Mouse (Mus musculus): ENCODE results near the gene Olfr961.

Olfr961 gene

DNA sequence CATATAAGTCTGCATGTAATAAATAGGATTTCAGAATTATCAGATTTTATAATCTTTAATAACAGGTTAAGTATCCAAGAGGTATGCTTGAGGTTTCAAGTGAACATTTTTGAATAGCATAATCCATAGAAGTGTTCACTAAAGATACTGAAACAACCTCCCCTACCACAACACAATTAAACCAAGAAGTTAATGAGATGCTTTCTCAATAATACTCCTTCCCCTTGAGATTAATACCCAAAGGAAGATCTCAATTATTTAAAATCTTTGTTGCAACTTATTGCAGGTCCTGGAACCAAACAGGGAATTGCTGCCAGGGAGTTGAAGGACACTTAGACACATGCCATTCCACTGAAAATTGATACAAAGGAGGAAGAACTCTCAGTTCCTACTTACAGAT, at the start of gene Olfr961:
TSS of gene Olfr961 (plus strand) at position 301 of the 400 bp plus-strand sequence.
- no peak for DNase-seq (ENCODE audit: low spot score in 2 of 2)

DNA sequence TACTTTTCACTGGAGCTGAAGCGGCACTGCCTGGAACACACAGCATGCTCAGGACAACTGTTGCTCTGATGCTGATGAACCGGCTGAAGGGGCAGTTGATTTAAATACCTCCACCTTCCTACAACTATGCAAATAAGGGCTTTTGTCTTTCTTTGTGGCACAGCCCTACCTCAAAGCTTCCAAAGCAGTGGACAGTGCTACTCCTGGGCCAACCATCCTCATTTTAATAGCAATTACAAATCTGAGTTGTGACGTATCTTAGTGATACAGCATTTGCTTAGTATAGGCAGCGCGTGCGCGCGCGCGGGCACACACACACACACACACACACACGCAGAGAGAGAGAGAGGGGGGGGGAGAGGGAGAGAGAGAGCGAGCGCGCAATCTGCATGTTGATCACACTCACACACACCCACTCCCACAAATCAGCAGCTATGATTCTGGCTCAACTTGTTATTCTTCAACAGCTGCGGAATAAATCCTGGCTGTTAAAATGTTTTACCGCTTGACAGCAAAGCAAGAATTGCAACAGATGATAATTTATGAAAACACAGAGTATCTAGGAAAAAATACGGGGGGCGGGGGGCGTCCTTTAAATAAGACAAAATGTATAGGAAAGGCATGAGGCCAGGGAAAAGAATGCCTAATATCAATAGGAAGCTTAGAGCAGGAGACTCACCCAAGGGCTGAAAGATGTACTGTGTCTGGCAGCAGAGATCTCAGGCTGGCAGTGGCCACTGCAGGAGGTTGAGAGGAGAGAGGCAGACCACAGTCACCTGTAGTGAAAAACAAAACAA, 42.2 kb upstream of the Olfr961 start:
- no peak for DNase-seq (ENCODE audit: low spot score in 2 of 2)

DNA sequence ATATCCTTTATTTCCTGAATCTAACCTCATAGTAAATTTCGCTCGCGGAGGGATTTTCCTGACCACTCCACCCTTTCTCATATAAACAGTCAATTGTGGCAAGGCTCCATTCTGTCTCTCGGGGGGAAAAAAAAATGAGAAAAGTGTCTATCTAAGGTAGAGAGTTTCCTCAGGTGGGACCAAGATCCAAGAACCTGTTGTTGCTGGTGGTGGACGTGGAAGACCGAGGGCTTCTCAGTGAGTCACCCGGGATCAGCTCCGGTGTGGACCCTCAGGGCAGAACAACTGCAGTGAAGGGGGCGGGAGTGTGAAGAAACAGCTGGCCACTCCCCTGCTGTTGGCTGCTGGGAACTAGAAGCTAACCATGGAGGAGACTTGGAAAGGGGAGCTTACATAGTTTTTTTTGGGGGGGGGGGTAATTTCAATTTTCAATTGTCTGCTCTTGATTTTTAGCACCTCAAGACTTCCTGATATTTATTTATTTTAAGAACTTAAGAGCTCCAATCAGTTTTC, 41.5 kb upstream of the Olfr961 start:
- DNase-seq (ENCODE audit: low spot score in 2 of 2) = no peak

DNA sequence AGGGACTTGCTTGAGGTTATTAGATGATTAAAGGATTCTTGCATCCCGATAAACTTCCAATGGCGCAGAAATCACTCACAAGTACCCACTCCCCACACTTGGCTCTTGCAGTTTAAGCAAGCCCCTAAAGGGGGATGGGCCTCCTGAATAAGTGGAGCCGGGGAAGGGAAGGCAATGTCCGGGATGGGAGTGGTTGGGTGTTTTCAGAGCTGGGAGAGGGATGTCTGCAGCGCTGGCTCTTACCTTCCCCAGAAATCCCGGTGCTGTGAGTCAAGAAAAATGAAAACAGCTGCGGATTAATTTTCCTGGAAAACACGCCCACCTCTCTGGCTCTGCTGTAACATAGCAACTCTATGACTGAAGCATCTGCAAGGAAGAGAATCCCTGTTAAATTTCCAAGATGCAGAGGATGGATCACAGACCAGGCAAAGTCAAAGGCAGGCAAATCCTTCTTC, 40.9 kb upstream of the Olfr961 start, which contains the start of gene AW551984:
TSS of gene AW551984 (minus strand) at position 405 of the 455 bp plus-strand sequence.
- no peak for DNase-seq (ENCODE audit: low spot score in 2 of 2)

DNA sequence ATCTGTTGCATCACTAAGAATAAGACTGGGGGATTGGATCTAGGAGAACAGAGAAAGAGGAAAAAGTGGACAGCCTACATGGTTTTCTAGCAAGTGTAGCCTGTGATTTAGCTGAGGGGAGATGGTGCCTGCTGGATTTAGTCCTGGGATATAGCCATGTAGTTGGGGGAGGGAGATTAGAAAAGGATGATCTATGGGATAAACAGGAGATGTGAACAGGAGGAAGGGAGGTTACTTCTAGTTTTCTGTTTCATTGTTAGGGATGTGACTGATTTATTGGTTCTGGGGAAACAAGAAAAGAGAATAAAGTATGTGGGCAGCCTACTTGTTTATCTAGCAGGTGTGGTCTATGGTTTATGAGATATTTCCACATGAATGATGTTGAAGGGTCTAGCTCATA, 36.4 kb upstream of the Olfr961 start:
- DNase-seq (ENCODE audit: low spot score in 2 of 2) = no peak

DNA sequence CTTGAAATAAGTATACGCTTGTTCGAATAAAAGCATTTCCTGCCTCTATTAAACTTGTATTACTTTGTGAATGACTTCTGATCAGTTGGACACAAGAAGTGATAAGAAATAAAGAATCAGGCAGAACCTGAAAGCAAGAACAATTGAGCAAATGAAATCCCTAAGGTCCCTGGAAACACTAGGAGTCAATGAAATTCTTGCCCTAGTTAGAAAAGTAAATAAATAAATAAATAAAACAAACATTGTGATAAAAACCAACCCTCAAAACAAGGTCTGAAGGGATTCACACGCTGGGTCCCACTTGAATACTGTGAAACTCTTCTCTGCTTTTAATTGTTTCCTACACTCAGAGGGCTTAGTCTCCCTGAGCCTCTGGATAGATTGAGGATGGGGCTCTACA, 34.5 kb upstream of the Olfr961 start, which contains the start of gene Olfr148:
TSS of gene Olfr148 (plus strand) at position 301 of the 400 bp plus-strand sequence.
- DNase-seq (ENCODE audit: low spot score in 2 of 2) = no peak

DNA sequence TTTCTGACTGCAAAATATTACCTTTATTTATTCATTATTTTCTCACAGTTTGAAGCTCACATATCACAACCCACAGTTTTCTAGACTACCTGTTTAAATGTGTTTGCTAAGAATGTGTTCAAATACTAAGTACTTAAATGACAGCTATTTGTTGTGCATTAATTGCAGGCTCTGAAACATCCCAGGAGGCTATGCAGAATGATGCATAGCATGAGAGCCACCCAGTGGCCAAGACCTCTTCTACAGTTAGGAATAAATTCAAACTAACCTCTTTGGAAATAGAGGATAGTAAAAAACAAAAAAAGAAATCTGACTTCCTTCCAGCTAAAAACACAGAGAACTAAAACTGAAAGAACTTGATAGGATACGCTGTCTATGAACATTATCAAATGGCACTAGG, 32.9 kb upstream of the Olfr961 start:
- no peak for DNase-seq (ENCODE audit: low spot score in 2 of 2)

DNA sequence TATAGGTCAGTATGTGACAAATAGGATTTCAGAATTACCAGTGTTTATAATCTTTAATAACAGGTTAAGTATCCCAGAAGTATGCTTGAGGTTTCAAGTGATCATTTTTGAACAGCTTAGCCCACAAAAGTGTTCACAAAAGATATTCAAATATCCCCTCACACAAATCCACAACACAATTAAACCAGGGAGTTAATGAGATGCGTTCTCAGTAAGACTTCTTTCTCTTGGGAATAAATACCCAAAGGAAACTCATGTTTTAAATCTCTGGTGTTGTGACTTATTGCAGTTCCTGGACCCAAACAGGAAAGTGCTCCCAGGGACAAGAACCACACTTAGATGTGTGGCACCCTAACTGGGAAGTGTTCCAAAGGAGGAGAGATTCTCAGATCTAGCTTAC, 23.8 kb upstream of the Olfr961 start, which contains the start of gene Olfr960:
TSS of gene Olfr960 (plus strand) at position 301 of the 400 bp plus-strand sequence.
- DNase-seq (ENCODE audit: low spot score in 2 of 2) = no peak

DNA sequence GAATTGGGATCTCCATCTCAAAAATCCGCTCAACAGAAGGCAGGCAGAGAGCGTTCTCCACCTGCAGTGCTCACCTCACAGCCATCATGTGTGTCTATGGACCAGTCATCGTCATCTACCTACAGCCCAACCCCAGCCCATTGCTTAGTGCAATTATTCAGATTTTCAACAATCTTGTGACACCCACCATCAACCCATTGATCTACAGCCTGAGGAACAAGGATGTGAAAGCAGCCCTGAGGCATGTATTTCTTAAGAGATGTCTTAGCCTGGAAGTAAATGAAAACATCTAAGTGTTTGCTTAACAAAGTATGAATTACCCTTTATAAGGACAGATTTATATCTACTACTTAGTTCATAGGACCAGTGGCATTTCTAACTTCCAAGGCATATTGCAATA, 21.1 kb upstream of the Olfr961 start:
- DNase-seq (ENCODE audit: low spot score in 2 of 2) = no peak

DNA sequence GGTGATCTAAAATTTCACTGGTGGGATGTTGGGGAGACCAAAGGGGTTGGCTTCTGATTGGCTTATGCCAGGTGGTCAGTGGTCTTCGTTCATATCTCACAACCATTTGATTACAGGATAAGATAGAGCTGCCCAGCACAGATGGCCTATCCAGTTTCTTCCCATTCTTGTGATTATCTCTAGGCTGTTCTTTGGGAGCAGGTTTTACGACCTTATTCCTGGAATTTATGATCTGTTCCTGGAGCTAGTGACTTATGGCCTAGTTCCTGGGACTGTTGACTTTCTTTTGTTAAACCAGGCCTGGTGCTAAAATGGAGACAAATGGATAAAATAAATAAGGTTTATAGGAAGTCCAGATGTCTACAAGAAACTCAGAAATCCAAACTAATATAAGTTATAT, 20.2 kb upstream of the Olfr961 start:
- no peak for DNase-seq (ENCODE audit: low spot score in 2 of 2)

DNA sequence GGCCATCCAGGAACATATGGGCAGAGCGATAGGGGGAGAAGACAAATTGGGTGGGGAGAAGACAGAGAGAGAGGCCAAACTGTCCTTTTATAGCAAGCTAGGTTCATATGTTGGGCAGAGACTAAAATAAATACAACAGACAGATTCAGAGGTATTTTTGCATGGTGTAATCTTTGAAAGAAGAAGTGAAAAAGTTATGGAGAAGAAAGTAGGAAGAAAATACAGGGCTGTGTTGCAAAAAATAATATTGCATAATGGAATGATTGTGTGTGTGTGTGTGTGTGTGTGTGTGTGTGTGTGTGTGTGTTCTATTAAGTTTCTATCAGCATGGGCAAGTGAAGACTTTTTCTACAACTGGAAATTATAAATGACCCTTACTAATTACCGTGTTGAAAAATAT, 15.8 kb upstream of the Olfr961 start:
- no peak for DNase-seq (ENCODE audit: low spot score in 2 of 2)

DNA sequence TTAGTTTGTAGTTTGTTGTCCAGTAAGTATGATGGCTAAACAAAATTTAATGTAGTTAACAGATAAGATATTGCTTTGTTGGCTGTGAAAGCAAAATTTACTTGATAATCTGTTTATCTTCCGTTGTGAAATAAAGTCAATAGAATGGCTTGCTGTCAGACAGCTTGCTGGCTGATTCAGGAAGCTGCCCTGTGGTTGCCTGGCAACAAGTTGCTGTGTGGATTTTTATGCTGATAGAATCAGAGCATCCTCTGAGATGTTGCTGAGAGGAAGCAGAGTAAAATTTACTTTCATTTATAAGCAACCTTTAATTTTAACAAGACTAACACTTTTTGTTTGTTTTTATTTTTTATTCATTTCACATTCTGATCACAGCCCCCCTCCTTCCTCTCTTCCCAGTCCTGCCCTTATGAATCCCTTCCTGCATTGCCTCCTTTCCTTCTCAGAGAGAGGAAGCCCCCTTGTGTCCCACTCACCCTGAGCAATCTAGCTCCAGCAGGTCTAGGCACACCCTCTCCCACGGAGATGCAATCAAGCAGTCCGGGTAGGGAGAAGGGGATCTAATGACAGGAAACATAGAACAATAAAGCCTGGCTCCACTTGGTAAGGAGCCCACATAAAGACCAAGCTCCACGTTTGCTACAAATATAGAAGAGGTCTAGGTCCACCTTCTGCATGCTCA, 10.8 kb upstream of the Olfr961 start:
- DNase-seq (ENCODE audit: low spot score in 2 of 2) = no peak

DNA sequence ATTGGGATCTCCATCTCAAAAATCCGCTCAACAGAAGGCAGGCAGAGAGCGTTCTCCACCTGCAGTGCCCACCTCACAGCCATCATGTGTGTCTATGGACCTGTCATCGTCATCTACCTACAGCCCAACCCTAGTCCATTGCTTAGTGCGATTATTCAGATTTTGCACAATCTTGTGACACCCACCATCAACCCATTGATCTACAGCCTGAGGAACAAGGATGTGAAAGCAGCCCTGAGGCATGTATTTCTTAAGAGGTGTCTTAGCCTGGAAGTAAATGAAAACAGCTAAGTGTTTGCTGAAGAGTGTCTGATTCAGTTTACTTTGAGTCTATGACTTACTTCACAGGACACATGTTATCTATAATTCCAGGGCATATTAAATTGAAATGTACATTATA, 2.5 kb downstream of the Olfr961 start:
- no peak for DNase-seq (ENCODE audit: low spot score in 2 of 2)

DNA sequence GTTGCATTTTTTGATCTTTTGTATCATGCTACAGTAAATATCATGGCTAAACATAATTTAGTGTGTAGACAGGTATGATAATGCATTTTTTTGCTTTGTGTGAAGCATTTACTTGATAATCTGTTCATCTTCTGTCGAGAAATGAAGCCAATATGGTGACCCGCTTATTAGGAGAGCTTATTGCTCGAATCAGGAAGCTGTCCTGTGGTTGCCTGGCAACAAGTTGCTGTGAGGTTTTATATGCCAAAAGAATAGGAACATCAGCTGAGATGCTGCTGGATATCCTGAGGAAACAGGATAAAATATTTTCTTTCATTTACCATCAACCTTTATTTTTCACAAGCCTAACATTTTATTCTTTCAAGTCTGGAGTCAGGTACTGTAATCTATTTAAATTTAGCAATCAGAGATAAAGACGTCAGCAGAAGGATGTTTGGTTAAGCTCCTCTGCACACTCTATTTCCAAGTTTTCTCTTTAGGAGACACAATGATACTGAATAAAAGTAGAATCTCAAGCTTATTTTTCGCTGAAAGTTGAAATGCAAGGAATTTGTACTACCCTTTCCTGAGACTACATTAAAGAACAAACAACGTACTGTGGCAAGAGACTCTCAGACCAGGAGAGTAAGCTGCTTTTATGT, 10.0 kb downstream of the Olfr961 start:
- DNase-seq (ENCODE audit: low spot score in 2 of 2) = no peak

DNA sequence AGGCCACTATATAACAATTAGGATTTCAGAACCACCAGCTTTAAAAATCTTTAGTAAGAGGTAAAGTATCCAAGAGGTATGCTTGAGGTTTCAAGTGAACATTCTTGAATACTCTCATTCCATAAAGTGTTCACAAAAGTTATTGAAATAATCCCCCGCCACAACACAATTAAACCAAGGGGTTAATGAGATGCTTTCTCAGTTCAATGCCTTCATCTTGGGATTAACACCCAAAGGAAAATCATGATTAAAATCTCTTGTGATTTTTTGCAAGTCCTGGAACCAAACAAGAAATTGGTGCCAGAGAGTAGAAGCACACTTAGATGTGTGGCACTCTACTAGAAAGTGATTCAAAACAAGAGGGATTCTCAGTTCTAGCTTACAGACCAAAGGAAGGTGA, 22.0 kb downstream of the Olfr961 start, which contains the start of gene Olfr963:
TSS of gene Olfr963 (plus strand) at position 301 of the 400 bp plus-strand sequence.
- no peak for DNase-seq (ENCODE audit: low spot score in 2 of 2)

DNA sequence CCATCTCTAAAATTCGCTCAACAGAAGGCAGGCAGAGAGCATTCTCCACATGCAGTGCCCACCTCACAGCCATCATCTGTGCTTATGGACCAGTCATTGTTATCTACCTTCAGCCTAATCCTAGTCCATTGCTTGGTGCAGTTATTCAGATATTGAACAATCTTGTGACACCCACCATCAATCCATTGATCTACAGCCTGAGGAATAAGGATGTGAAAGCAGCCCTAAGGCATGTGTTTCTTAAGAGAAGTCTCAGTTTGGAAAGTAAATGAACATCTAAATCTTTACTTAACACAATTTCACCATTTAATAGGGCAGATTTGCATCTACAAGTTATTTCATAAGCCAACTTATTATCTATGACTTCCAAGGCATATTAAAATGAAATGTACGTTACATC, 24.8 kb downstream of the Olfr961 start:
- no peak for DNase-seq (ENCODE audit: low spot score in 2 of 2)

DNA sequence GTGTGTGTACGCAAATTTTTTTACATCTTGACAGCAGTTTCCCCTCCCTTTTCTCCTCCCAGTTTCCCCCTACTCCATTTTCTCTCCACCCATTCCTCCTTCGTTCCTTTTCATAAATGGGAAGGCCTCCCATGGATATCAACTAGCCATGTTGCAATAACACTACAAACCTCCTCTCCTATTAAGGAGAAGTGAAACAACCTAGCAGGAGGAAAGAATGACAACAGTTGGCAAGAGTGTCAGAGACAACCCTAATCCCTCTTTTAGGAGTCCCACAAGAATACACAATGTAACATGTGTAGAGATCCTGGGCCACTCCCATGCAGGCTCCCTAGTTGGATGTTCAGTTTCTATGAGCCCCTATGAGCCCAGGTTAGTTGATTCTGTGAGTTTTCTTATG, 29.9 kb downstream of the Olfr961 start:
- DNase-seq (ENCODE audit: low spot score in 2 of 2) = no peak

DNA sequence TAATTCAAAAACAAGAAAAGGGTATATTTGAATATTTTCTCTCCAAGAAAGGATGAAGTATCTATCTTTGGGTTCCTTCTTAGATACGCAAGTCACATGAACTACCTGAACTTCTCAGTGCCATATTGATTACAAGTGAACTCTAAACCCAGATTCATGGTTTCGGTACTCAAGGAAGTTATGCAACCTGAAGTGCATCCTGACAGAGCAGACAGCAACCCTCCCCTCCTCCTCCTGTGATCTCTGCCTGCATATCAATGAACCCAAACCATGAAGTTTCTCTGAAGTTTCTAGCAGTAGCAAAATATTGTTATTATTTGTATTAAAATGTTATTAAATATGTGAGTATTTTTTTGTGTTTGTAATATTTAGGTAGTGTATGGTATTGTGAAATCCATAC, 33.7 kb downstream of the Olfr961 start:
- DNase-seq (ENCODE audit: low spot score in 2 of 2) = no peak

DNA sequence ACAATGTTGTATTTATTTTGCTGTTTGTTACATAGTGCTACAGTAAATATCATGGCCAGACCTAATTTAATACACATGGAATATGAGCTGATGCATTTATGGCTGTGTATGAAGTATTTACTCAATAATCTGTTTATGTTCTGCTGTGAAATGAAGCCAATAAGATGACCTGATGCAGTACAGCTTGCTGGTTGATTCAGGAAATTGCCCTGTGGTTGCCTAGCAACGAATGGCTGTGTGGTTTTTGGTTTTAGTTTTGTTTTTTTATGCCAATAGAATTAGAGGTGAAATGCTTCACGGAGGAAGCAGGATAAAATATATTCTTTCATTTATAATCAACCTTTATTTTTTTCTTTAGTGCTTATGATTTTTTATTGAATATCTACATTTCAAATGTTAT, 34.4 kb downstream of the Olfr961 start:
- no peak for DNase-seq (ENCODE audit: low spot score in 2 of 2)
